Mouse (Mus musculus) embryonic facial prominence, embryonic 12.5 days (tissue): ENCODE results near the gene Cela3a. TPM values are rescaled to one million over a fixed set of nuclear protein-coding genes. Genes with fewer than 3 reads are reported as not detected.

ENCODE experiments used
- polyA plus RNA-seq: library from polyadenylated mRNA; unstranded; fragments of >200 nt; fragmentation: Nextera tagmentation; extraction: Ambion mirVana; gene quantifications from 2 replicates; pipeline ENCODE4 v1.2.1, GENCODE M21; 2016

Cela3a gene
- polyA plus RNA-seq, 1 experiment from 2014 or later: not detected

Other genes with a start within 250 kb of the Cela3a start
- 3.9 and 6.3 TPM in 2 replicates for gene Wnt4, start 132.3 kb downstream of the Cela3a start, polyA plus RNA-seq
- 651 and 669 TPM in 2 replicates for gene Cdc42, start 52.1 kb downstream of the Cela3a start, polyA plus RNA-seq
- gene Cela3b, start 20.7 kb upstream of the Cela3a start, polyA plus RNA-seq: not detected in 2 replicates
- gene 1700013G24Rik, start 43.5 kb upstream of the Cela3a start, polyA plus RNA-seq: not detected in 2 replicates
- 19.0 and 19.7 TPM in 2 replicates for gene Hspg2, start 59.0 kb upstream of the Cela3a start, polyA plus RNA-seq
- gene Ldlrad2, start 164.8 kb upstream of the Cela3a start, polyA plus RNA-seq: not detected in 2 replicates
- 89.0 and 90.5 TPM in 2 replicates for gene Usp48, start 184.0 kb upstream of the Cela3a start, polyA plus RNA-seq